Mouse (Mus musculus) embryonic fibroblast, embryonic 13.5 days (primary cell): ENCODE data around the gene Ccdc15. TPM values are rescaled to one million over a fixed set of nuclear protein-coding genes. Genes with fewer than 3 reads are reported as not detected.
"Not testable (repeated sequence)": the region's sequence is repeated elsewhere in the genome, so short reads cannot be mapped to it uniquely, and the experiment has no call there.

Experiments used
- H3K27ac ChIP-seq: 2 replicates; pipeline ENCODE4 v1.5.1; 2012; ENCODE audit warnings: low read length, control low read depth, inconsistent platforms; ENCODE audit not compliant: insufficient read depth
- H3K4me1 ChIP-seq: 2 replicates; pipeline ENCODE4 v1.6.1; 2011; ENCODE audit warnings: low read length; ENCODE audit not compliant: control insufficient read depth, insufficient read depth
- H3K4me3 ChIP-seq: 2 replicates; pipeline ENCODE4 v1.5.1; 2011; ENCODE audit warnings: mild to moderate bottlenecking, control low read depth, low read length; ENCODE audit not compliant: insufficient read depth
- CTCF ChIP-seq: IDR thresholded peaks from 2 replicates; pipeline ENCODE4 v1.5.1; 2011; ENCODE audit warnings: mild to moderate bottlenecking, control low read depth, low read length, moderate library complexity, borderline replicate concordance; ENCODE audit not compliant: insufficient read depth
- POLR2A ChIP-seq: IDR thresholded peaks from 2 replicates; pipeline ENCODE4 v1.6.1; 2011; ENCODE audit warnings: low read depth, mild to moderate bottlenecking, control low read depth, low read length, moderate library complexity
- polyA plus RNA-seq: library from polyadenylated mRNA; stranded (reverse); fragments of >200 nt; gene quantifications from 2 replicates; pipeline ENCODE4 v1.2.4, GENCODE M21; 2011; ENCODE audit warnings: low read depth; ENCODE audit not compliant: missing spikeins, insufficient read length

Gene Ccdc15
- polyA plus RNA-seq, 1 experiment: 4.0 TPM

- Histone ChIP-seq H3K4me1 (no peaks in the 10 kb centered on the region), H3K27ac (no peak overlapping the region), H3K4me3 (no peak overlapping the region)
- TF ChIP-seq POLR2A: no peak
Observed at GRCm38 (mm10) chr9:37354485-37354884, 6.3 kb upstream of the Ccdc15 start.

GRCm38 (mm10) chr9:37351266-37351665 is 3.0 kb upstream of the Ccdc15 start:
- Histone ChIP-seq H3K4me1 (no peaks in the 10 kb centered on the region), H3K4me3 (no peak overlapping the region), H3K27ac (no peak overlapping the region)
- TF ChIP-seq CTCF (no peak), POLR2A (no peak)

- Histone ChIP-seq H3K4me3 (peak overlapping the region; percentile 72), H3K27ac (no peak overlapping the region), H3K4me1 (no peaks in the 10 kb centered on the region)
- TF ChIP-seq CTCF: no peak
- no peak for TF ChIP-seq POLR2A
Observed at GRCm38 (mm10) chr9:37349050-37349449, 818 bp upstream of the Ccdc15 start.

- TF ChIP-seq POLR2A (no peak; the same call in 1 of the 2 replicates), CTCF (no peak)
- Histone ChIP-seq H3K27ac (no peak overlapping the region; the same call in 1 of the 2 replicates), H3K4me3 (peak overlapping the region; percentile 61), H3K4me1 (no peaks in the 10 kb centered on the region)
Observed at GRCm38 (mm10) chr9:37347184-37347987, 846 bp downstream of the Ccdc15 start.

GRCm38 (mm10) chr9:37345406-37345805 is 2.8 kb downstream of the Ccdc15 start:
- Histone ChIP-seq H3K4me1 (no peaks in the 10 kb centered on the region), H3K4me3 (no peak overlapping the region), H3K27ac (no peak overlapping the region)
- TF ChIP-seq POLR2A: no peak
- TF ChIP-seq CTCF: no peak

GRCm38 (mm10) chr9:37329456-37329855 is 18.8 kb downstream of the Ccdc15 start:
- TF ChIP-seq CTCF: no peak
- no peak for TF ChIP-seq POLR2A
- no peak overlapping the region for H3K4me3 ChIP-seq
- no peak overlapping the region for H3K27ac ChIP-seq
- no peaks in the 10 kb centered on the region for H3K4me1 ChIP-seq

GRCm38 (mm10) chr9:37301720-37302119 is 46.5 kb downstream of the Ccdc15 start:
- H3K27ac ChIP-seq: no peak overlapping the region
- H3K4me3 ChIP-seq: no peak overlapping the region
- TF ChIP-seq POLR2A (no peak), CTCF (no peak)
- H3K4me1 ChIP-seq: no peaks in the 10 kb centered on the region

- H3K27ac ChIP-seq, H3K4me3 ChIP-seq, H3K4me1 ChIP-seq: not testable (repeated sequence)
Observed at GRCm38 (mm10) chr9:37300501-37300900, 47.7 kb downstream of the Ccdc15 start.

- Histone ChIP-seq H3K27ac (no peak overlapping the region), H3K4me3 (no peak overlapping the region), H3K4me1 (no peaks in the 10 kb centered on the region)
- TF ChIP-seq CTCF: no peak
- no peak for TF ChIP-seq POLR2A
Observed at GRCm38 (mm10) chr9:37295586-37295985, 52.6 kb downstream of the Ccdc15 start.

GRCm38 (mm10) chr9:37266622-37267021 is 81.6 kb downstream of the Ccdc15 start:
- H3K4me1 ChIP-seq: no peaks in the 10 kb centered on the region
- no peak overlapping the region for H3K4me3 ChIP-seq
- TF ChIP-seq CTCF (no peak), POLR2A (no peak)
- no peak overlapping the region for H3K27ac ChIP-seq
